Mouse (Mus musculus) adrenal gland, postnatal 25 days (tissue): Measurements from ENCODE around the gene Abcc12. TPM values are rescaled to one million over a fixed set of nuclear protein-coding genes. Genes with fewer than 3 reads are reported as not detected.

ENCODE experiments used
- DNase-seq: peaks from one replicate; pipeline ENCODE4 v3.0.0; 2021; ENCODE audit warnings: mixed read lengths
- total RNA-seq: library from RNA; stranded (reverse); gene quantifications from 2 replicates; pipeline ENCODE4 v1.2.3, GENCODE M21; 2021

The Abcc12 gene
- total RNA-seq, 1 experiment from 2014 or later = not detected

GRCm38 (mm10) chr8:86512131-86512792, 68.2 kb downstream of the Abcc12 start:
- DNase-seq = no peak

GRCm38 (mm10) chr8:86501341-86501740, 79.1 kb downstream of the Abcc12 start:
- peak; percentile 65 for DNase-seq

GRCm38 (mm10) chr8:86495056-86495455, 85.4 kb downstream of the Abcc12 start:
- DNase-seq = no peak

- no peak for DNase-seq
Measured at GRCm38 (mm10) chr8:86493841-86494240, 86.6 kb downstream of the Abcc12 start.

GRCm38 (mm10) chr8:86485411-86485810, 95.1 kb downstream of the Abcc12 start:
- no peak for DNase-seq

- DNase-seq = no peak
Measured at GRCm38 (mm10) chr8:86484244-86484643, 96.2 kb downstream of the Abcc12 start.

- no peak for DNase-seq
Measured at GRCm38 (mm10) chr8:86482116-86482515, 98.4 kb downstream of the Abcc12 start.

GRCm38 (mm10) chr8:86475711-86476438, 104.6 kb downstream of the Abcc12 start:
- peak; percentile 48 for DNase-seq

- no peak for DNase-seq
Measured at GRCm38 (mm10) chr8:86474461-86474860, 106.0 kb downstream of the Abcc12 start.

- DNase-seq = no peak
Measured at GRCm38 (mm10) chr8:86473121-86473520, 107.4 kb downstream of the Abcc12 start.

GRCm38 (mm10) chr8:86470717-86471116, 109.8 kb downstream of the Abcc12 start:
- DNase-seq = no peak

- no peak for DNase-seq
Measured at GRCm38 (mm10) chr8:86463215-86463614, 117.3 kb downstream of the Abcc12 start.

GRCm38 (mm10) chr8:86460372-86460771, 120.1 kb downstream of the Abcc12 start:
- no peak for DNase-seq

- DNase-seq = no peak
Measured at GRCm38 (mm10) chr8:86453697-86454480, 126.6 kb downstream of the Abcc12 start.

- no peak for DNase-seq
Measured at GRCm38 (mm10) chr8:86449870-86450515, 130.5 kb downstream of the Abcc12 start.

GRCm38 (mm10) chr8:86445516-86445915, 135.0 kb downstream of the Abcc12 start:
- peak; percentile 15 for DNase-seq

GRCm38 (mm10) chr8:86443744-86444143, 136.7 kb downstream of the Abcc12 start:
- peak; percentile 63 for DNase-seq

GRCm38 (mm10) chr8:86438983-86439299, 141.5 kb downstream of the Abcc12 start:
- no peak for DNase-seq

- no peak for DNase-seq
Measured at GRCm38 (mm10) chr8:86438133-86438982, 142.1 kb downstream of the Abcc12 start.

GRCm38 (mm10) chr8:86437418-86437817, 143.1 kb downstream of the Abcc12 start:
- DNase-seq = no peak
